Mouse (Mus musculus) thymus, adult 18-20 months (tissue): ENCODE data around the gene Cfap74.
A peak's percentile ranks its signal among the peaks of the same experiment; 100 is the strongest.

Experiments used
- DNase-seq, 2 experiments: peaks; one replicate each; pipeline ENCODE4 v3.0.0; 2022; ENCODE audit warnings: mixed read lengths in 2 of 2

The Cfap74 gene

GRCm38 (mm10) chr4:155409058-155409776 is at the start of gene Cfap74:
Gene Cfap74 (plus strand): TSS chr4:155409190.
- DNase-seq, result peak; percentile 79 to 81

DNA sequence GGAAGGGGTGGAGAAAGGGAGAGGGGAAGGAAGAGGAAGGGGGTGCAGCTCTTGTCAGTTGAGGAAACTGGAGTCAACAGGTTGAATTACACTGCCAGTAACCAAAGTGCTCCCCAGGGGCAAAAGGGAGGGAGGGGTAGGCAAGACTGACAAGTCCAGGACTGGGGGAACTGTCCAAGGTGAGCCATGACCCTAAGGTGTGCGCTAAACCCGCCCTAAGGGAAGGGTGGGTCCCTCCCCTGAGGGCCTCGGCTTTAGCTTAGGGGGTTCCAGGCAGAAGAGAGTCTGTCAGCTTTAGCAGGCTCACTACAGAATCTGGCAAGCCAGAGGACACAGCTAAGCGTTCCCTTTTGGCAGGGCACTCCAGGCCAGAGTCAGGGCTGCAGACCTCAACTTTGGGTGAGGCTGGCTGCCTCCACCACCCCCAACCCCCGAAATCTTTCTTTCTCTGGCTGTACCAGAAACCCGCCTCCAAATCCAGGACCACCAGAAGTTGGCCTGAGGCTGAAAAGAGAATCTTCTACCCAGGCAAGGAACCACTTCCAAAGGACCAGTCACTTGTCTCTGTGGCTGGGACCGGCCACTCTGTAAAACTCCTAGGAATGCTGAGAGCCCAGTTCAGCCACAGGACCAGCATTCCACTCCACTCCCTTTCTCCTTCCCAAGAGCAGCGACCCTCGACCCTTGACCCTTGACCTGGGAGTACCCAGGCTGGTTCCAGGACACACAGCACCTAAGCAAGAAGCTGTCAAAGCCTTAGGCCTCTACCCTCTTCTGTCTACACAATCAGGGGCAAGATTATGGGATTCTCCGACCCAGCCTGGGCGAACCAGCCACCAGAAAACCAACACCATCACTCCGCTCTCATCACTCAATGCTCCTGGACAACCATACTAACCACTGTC is 49.2 kb upstream of the Cfap74 start:
- DNase-seq, result no peak

DNA sequence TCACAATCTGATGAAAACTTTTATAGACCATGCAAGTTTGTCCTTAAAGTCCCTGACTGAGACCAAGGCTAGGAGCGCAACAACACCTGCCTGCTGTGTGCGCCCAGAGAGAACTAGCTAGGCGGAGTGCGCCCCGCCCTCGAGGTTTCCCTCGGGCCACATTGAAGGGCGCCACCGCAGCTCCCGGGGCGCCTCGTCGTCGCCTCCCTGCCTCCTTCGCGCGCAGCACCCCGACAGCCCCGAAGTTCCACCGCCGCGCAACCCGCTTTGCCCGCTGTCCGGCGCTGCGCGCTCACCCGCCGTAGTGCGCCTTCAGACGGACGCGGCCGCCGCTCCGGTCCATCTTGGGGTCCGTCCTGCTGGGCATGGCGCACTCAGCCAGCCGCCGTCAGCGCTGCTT is 48.1 kb upstream of the Cfap74 start:
- peak; percentile 45 to 47 for DNase-seq

- peak; percentile 87 to 88 for DNase-seq
Observed at GRCm38 (mm10) chr4:155361303-155361791, 47.6 kb upstream of the Cfap74 start, which contains the start of gene Prkcz. Gene Prkcz (minus strand): TSS chr4:155361361.

- DNase-seq, result no peak
Observed at GRCm38 (mm10) chr4:155362443-155362842, 46.5 kb upstream of the Cfap74 start.

GRCm38 (mm10) chr4:155366784-155367183 is 42.2 kb upstream of the Cfap74 start:
- no peak for DNase-seq

DNA sequence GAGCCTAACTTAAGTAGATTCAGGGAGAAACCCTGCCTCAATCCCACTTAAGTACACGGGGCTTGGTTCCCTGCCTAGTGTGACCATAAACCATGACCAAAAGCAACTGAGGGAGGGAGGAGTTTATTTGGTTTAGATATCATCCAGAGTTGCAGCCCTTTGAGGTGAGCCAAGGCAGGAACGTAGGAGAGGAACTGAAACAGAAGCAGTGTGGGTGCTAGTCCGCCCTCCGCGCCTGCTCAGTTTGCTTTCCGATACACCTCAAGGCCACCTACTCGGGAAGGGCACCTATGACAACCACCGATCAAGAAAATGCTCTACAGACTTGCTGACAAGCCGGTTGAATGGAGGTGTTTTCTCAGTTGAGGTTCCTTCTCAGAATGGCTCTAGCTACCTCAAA is 41.3 kb upstream of the Cfap74 start:
- no peak for DNase-seq

DNA sequence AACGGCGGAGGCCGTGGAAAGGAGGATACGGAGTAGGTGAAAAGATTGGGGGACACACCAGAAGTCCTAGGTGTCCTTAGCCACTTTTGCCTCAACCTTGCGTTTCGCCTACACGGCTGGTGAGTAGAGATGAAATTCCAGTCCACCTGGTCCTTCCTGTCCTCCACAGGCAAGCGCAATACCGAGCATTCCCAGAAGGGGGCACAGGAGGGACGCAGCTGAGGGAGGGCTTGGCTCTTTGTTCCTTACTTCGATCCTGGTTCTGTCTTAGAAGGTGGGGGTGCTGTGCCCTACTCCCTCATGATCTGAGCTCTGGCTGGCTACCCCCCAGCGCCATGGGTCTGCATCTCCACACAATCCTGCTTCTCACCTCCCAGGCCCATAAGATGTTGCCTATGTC is 40.3 kb upstream of the Cfap74 start:
- peak; percentile 53 to 56 for DNase-seq

- no peak for DNase-seq
Observed at GRCm38 (mm10) chr4:155370737-155371715, 38.0 kb upstream of the Cfap74 start.

DNA sequence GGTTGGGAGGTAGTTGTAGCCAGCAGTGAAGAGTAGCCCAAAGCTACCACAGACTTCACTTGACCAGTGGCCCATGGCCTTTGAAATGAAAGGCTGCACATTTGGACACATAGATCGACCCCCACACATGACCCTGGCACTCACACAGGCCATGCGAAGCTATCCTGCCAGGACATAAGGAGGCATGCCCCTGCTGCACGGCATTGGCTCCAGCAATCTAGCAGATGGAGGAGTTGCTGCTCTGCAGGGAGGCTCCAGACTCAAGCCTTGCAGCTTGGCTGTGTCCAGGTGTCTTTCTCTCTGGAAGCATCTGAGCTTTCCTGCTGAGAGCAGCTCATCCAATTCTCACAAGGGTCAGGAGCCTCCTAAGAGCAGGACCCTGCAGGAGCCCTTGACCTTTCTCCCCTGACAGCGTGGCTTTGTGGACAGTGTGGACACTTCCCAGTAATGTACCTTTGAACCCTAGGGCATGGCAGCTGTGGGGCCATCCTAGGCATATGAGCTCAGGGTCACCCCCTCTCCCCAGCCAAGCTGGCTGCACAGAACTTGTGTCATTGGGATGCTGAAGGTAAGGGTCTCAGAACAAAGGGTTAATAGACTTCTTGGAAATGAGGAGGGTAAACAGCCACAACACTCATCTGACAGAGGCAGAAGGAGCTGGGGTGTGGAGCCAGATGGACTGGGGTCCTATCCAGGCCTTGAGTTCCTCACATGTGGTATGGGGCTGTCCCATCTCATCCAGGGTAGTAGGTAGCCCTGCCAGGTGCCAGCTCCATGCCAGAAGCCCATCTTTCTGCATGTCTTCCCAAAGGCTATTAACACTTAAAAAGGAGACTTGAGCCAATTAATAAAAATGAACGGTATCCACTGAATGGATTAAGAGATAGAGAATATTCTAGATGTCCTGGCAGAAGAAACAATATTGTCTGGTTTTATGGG is 36.9 kb upstream of the Cfap74 start:
- no peak for DNase-seq

- DNase-seq, result no peak
Observed at GRCm38 (mm10) chr4:155381974-155382373, 27.0 kb upstream of the Cfap74 start.

DNA sequence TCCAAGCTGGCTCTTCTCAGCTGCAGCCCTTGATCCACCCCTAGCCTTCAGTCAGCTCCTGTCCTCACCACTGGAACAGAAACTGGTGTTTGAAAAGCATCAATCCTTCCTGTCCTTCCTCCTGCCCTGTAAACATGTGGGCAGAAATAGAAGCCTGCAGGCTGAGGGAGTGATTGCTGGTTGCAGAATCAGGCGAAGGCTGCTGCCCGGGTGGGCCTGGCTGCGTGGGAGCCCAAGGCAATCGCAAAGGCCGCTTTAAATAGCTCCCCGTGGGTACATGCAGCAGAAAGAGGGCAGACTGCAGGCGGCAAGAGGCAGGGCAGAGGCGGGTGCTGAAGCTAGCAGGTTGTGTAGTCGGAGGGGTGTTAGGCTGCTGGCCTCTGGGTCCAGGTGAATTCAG is 26.2 kb upstream of the Cfap74 start:
- DNase-seq, result no peak

- no peak for DNase-seq
Observed at GRCm38 (mm10) chr4:155383326-155383725, 25.7 kb upstream of the Cfap74 start.

DNA sequence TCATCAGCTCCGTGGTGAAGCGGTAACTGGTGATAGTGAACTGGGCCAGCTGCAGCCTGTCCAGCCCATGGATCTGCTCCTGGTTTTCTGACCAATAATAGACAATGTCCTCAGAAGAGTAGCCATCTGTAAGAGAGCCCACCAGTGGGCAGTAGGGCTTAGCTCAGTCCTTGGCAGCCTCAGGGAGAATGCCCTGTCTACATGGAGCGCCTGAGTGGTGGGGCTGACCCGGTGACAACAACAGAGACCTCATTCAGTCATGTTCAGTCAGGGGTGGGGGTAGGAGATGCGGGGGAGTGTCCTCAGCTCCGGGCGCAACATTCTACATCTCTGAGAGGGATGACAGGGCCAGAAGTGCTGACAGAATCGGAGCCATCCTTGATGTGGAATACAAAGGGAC is 21.8 kb upstream of the Cfap74 start:
- DNase-seq, result no peak

DNA sequence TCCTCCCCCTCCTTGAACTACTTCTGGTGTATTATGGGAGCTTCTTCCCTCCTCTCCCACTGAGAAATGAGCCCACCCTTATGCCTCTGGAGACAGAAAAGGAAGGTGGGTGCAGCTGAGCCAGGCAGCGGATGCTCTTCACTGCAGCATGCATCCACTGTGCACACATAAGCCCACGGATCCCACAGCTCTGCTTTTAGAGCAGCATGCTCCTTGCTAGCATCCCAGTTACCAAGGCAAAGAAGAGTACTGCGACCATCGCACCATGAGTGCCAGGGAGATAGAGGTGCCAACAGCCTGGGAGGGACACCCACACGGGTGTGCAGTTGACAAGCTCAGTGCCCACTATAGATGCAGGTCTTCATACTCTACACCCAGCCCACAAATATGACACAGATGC is 13.5 kb upstream of the Cfap74 start:
- no peak for DNase-seq

- DNase-seq, result no peak
Observed at GRCm38 (mm10) chr4:155396751-155397150, 12.2 kb upstream of the Cfap74 start.

- DNase-seq, result no peak
Observed at GRCm38 (mm10) chr4:155397511-155398221, 11.3 kb upstream of the Cfap74 start, which contains the start of gene Gabrd. Gene Gabrd (minus strand): TSS chr4:155398112.

DNA sequence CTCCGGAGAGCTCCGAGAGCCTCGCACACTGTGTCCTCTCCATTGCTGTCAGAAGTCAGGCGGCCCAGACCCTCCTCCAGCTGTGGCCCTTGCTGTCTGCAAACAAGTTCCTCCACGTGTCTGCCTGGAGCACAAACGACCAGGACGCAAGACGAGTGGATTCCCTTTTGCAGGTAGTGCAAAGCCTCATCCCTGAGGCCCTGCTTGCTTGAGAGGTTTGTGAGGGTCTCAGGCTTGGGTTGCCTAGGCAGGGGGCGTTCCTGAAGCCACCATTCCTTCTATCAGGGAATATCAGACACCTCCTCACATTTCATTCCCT is 10.8 kb upstream of the Cfap74 start:
- DNase-seq, result no peak

- DNase-seq, result no peak
Observed at GRCm38 (mm10) chr4:155401121-155401520, 7.9 kb upstream of the Cfap74 start.

GRCm38 (mm10) chr4:155402489-155402888 is 6.5 kb upstream of the Cfap74 start:
- DNase-seq, result no peak

DNA sequence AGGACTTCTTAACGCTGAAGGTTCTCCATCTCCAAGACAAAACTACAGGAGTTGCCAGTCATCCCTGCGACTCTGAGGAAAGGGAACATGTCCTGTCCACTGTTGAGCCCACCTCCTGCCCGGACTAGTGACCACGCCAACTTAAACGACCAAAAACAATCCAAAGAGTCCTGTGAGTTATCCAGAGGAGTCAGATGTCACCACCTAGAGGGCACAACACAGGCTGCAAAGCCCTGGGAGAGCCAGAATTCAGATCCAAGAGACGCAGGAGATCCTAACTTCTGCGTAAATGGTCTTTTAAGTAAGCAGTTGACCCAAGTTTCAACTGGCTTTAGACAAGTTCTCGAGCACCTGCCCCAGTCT is 314 bp upstream of the Cfap74 start:
- DNase-seq, result no peak
